Comparison of ENCODE assay signal across 8 mouse cellular contexts in genomic region chr4:106617056-106617455, GRCm38 (mm10). TPM values are rescaled to one million over a fixed set of nuclear protein-coding genes. Genes with fewer than 3 reads are reported as not detected.
DNase-seq lines count a peak whose midpoint lies in the region; ATAC-seq and TF ChIP-seq lines count a peak whose summit lies in the region.

Gene Lexm (minus strand): TSS chr4:106617241.

- peak within 1 kb of the TSS; percentile 31; the same call in 1 of the 2 replicates for H3K4me2 ChIP-seq in limb, embryonic 14.5 days (replicated peaks; ENCODE audit: low read depth, low read length, severe bottlenecking)

- peaks cover 16% of the 10 kb centered on the region for H3K4me1 ChIP-seq in testis, adult 2 months (ENCODE audit: control insufficient read depth, insufficient read depth, low read length)
- H3K4me1 ChIP-seq in limb, embryonic 14.5 days (ENCODE audit: control insufficient read depth, insufficient read depth, low read length) = peaks cover 4% of the 10 kb centered on the region; the same call in 1 of the 2 replicates
- peaks cover 22% of the 10 kb centered on the region for H3K4me1 ChIP-seq in small intestine, adult 2 months (ENCODE audit: control insufficient read depth, insufficient read depth, insufficient read length, low read length)

- H3K9ac ChIP-seq in limb, embryonic 14.5 days (ENCODE audit: low read depth, low read length, severe bottlenecking) = no peak within 1 kb of the TSS

- ATAC-seq in limb, embryonic 14.5 days (ENCODE audit: low FRiP score, low read depth) = no peak
- ATAC-seq in activated CD4-positive, CD25-positive, alpha-beta regulatory T cell, adult 4 months = no peak

- no peaks in the 10 kb centered on the region for H3K9me3 ChIP-seq in limb, embryonic 14.5 days (ENCODE audit: control insufficient read depth, low read length)

- WGBS in limb, embryonic 14.5 days = 0% methylated on average over 13 of the region's 19 CpGs
- WGBS in small intestine, adult 2 months = 3% methylated on average over 19 of the region's 19 CpGs

- no peaks in the 10 kb centered on the region for H3K27me3 ChIP-seq in testis, adult 2 months (ENCODE audit: control insufficient read depth, insufficient read depth, low read length)
- peaks cover 7% of the 10 kb centered on the region for H3K27me3 ChIP-seq in limb, embryonic 14.5 days (ENCODE audit: control insufficient read depth, insufficient read depth, low read length)
- H3K27me3 ChIP-seq in small intestine, adult 2 months (ENCODE audit: control insufficient read depth, insufficient read depth, low read length) = no peaks in the 10 kb centered on the region

- peak within 1 kb of the TSS; percentile 80 for H3K4me3 ChIP-seq in testis, adult 2 months (ENCODE audit: control insufficient read depth, low read depth, low read length)
- H3K4me3 ChIP-seq in limb, embryonic 14.5 days (replicated peaks; ENCODE audit: low read length) = no peak within 1 kb of the TSS
- 0 out of 2 replicates have a peak within 1 kb of the TSS, but pooled peaks have one; percentile 9 for H3K4me3 ChIP-seq in small intestine, adult 2 months (ENCODE audit: low read depth, low read length)

- no peak for TF ChIP-seq CTCF in testis, adult 2 months (IDR thresholded peaks at IDR 0.05; ENCODE audit: control insufficient read depth, insufficient read depth, insufficient replicate concordance, low read depth, low read length)
- TF ChIP-seq CTCF in small intestine, adult 2 months (IDR thresholded peaks at IDR 0.05; ENCODE audit: extremely low read depth, insufficient read length, insufficient replicate concordance, low read depth, low read length) = no peak

- DNase-seq in adrenal gland, adult 2 months = peak; percentile 25
- DNase-seq in adrenal gland, adult 8-10 months = no peak
- DNase-seq in testis, postnatal 14 days (ENCODE audit: low spot score) = no peak
- DNase-seq in limb, embryonic 14.5 days (ENCODE audit: low spot score) = peak; percentile 20
- DNase-seq in urinary bladder, postnatal 14 days (ENCODE audit: low spot score) = no peak

- H3K27ac ChIP-seq in testis, adult 2 months (ENCODE audit: control insufficient read depth, insufficient read depth, low read depth, low read length) = no peak within 1 kb of the TSS
- H3K27ac ChIP-seq in limb, embryonic 14.5 days (replicated peaks; ENCODE audit: low read depth, low read length) = no peak within 1 kb of the TSS
- H3K27ac ChIP-seq in small intestine, adult 2 months (ENCODE audit: insufficient read depth, low read depth, low read length) = no peak within 1 kb of the TSS

- no peaks in the 10 kb centered on the region for H3K36me3 ChIP-seq in testis, adult 2 months (ENCODE audit: control insufficient read depth, insufficient read depth, low read length)
- H3K36me3 ChIP-seq in limb, embryonic 14.5 days (ENCODE audit: control insufficient read depth, insufficient read depth, low read length) = no peaks in the 10 kb centered on the region
- H3K36me3 ChIP-seq in small intestine, adult 2 months (ENCODE audit: control insufficient read depth, insufficient read depth, low read length) = no peaks in the 10 kb centered on the region

- TF ChIP-seq POLR2A in testis, adult 2 months (IDR thresholded peaks at IDR 0.05; ENCODE audit: control insufficient read depth, low read depth, low read length) = peak; percentile 35; the same call in 1 of the 2 replicates
- TF ChIP-seq POLR2A in limb, embryonic 14.5 days (IDR thresholded peaks at IDR 0.05; ENCODE audit: borderline replicate concordance, extremely low read depth, insufficient read depth, insufficient read length) = no peak
- no peak for TF ChIP-seq POLR2A in small intestine, adult 2 months (IDR thresholded peaks at IDR 0.05; ENCODE audit: low read depth, low read length)

RNA-seq across cellular contexts. Expression of gene Lexm, which starts in this region (rescaled TPM):
- total RNA-seq in adrenal gland, adult 2 months (2021) = not detected
- polyA plus RNA-seq in adrenal gland, adult 2 months (2012; rRNA removed) = not detected in 2 replicates
- not detected for total RNA-seq in adrenal gland, adult 8-10 months (2022)
- polyA plus RNA-seq in testis, adult 2 months (2012; rRNA removed) = 54.3 and 56.3 TPM in 2 replicates
- not detected in 2 replicates for polyA plus RNA-seq in limb, embryonic 14.5 days (2012; rRNA removed)
- polyA plus RNA-seq in limb, embryonic 14.5 days (2014; fragmentation: Nextera tagmentation; extraction: Ambion mirVana) = not detected in 2 replicates
- not detected in 2 replicates for polyA plus RNA-seq in small intestine, adult 2 months (2012; rRNA removed)
- polyA plus RNA-seq in activated CD4-positive, CD25-positive, alpha-beta regulatory T cell, adult 4 months (2017; shearing (Covaris generic)) = not detected

Comparison
In these comparisons a context has a peak if more than half of its experiments do, and no peak if none do; other contexts are left out.
1. RNA of gene Lexm (polyA plus RNA-seq): 54.3 to 56.3 TPM in testis, adult 2 months; not detected in activated CD4-positive, CD25-positive, alpha-beta regulatory T cell, adult 4 months, not detected in limb, embryonic 14.5 days, not detected in adrenal gland, adult 2 months and not detected in small intestine, adult 2 months; every median in the first group is over 10 times any median in the second.
2. Peak in DNase-seq in adrenal gland, adult 2 months; RNA of the gene not detected or under 1 TPM.
3. Peak in DNase-seq and H3K4me2 ChIP-seq in limb, embryonic 14.5 days; RNA of the gene not detected or under 1 TPM.